Mouse (Mus musculus) lung, adult 2 months (tissue): Measurements from ENCODE around the gene Slc48a1.

Experiments used
- CTCF ChIP-seq: fragments of 200-500 bp; IDR thresholded peaks from 2 replicates; pipeline ENCODE4 v1.5.1; 2011; ENCODE audit warnings: mild to moderate bottlenecking, low read length, control low read depth; ENCODE audit not compliant: insufficient read depth
- POLR2A ChIP-seq: fragments of 200-500 bp; IDR thresholded peaks from 2 replicates; pipeline ENCODE4 v1.6.1; 2011; ENCODE audit warnings: low read depth, mild to moderate bottlenecking, control low read depth, low read length, borderline replicate concordance; ENCODE audit errors: extremely low read depth

DNA sequence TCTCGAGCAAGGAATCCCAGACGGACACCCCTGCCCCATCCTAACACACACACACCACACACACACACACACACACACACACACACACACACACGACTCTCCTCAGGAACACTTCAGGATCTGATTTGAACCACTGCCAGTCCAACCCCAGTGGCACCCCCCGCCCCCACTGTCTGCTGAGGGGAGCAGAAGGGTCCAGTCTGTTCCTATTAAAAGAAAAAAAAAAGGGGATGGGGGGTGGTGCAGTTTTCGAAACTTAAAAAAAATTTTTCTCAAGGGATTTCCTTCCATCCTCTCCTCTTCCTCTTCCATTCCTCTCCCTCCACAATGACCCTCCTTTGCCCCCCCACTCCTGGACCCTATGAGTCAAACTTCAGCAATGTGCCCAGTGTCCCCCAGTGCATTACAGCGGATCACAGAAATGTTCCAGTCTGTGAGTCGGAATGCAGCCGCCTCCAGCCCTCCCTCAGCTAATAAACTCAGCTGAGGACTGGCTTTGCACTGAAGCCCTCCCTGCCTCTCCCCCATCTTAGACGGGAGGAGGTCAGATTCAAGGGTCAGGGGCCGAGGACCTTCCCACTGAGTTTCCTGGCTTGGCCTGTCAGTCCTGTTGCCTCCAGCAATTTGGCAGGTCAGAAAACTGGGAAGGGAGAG is 53.8 kb downstream of the Slc48a1 start:
- no peak for TF ChIP-seq CTCF
- no peak; the same call in 1 of the 2 replicates for TF ChIP-seq POLR2A
